Mouse (Mus musculus): ENCODE data around the gene Txndc5. TPM values are rescaled to one million over a fixed set of nuclear protein-coding genes. Genes with fewer than 3 reads are reported as not detected.

Txndc5 gene
- 26.9 and 51.4 TPM in 2 replicates for polyA plus RNA-seq (2021; fragmentation: Nextera tagmentation)
- long read RNA-seq, experiment 1, transcript Txndc5-202 (3 exons, 2,781 nt): minor isoform, 6 of 305 reads
- long read RNA-seq, experiment 1, transcript Txndc5-201 (10 exons, 2,843 nt): major isoform, 277 of 305 reads
- long read RNA-seq, experiment 1, partial matches to known transcripts: 15 of 305 reads
- long read RNA-seq, experiment 1, other reads (novel, unspliced or antisense): 3 of 305 reads
- long read RNA-seq, experiment 2, transcript Txndc5-201 (10 exons, 2,843 nt): major isoform, 31 of 56 reads
- long read RNA-seq, experiment 2, partial matches to known transcripts: 6 of 56 reads
- long read RNA-seq, experiment 2, other reads (novel, unspliced or antisense): 17 of 56 reads

DNA sequence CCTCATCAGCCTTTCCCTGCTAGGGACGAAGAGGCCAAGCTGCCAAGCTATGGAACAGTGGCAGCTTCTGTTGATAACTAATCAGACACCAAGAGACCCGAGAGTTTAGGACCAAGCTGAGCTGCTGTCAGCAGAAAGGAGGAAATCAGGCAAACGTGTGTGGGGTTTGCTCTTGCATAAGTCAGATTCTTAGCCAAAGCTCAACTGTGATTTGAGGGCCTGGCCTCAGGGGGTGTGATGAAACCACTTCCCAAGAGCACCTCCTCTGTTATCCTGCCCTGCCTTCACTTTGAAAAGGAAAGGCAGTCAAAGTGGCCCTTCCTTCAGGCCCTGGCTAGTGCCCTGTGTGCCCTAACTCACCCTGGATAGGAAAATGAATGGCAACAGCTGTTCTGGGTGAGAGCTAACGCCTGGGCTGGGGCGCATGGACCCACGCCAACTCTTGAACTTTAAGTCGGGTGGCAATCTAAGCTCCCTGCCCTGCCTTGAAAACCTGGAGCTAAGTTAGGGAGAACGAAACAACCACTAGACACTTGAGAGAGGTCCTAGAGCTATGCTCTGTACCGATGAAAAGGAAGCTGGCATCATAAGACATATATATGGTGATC, at the start of gene Txndc5:
Gene Txndc5, minus strand, starts transcription at position 138 of the 608 bp plus-strand sequence.

Other genes with a start within 250 kb of the Txndc5 start
- 1.6 and 2.5 TPM in 2 replicates for gene Bmp6, start 183.7 kb downstream of the Txndc5 start, polyA plus RNA-seq (2021; fragmentation: Nextera tagmentation)
- gene Bloc1s5, start 106.3 kb upstream of the Txndc5 start, polyA plus RNA-seq (2021; fragmentation: Nextera tagmentation): 14.3 and 16.9 TPM in 2 replicates
- gene Eef1e1, start 130.2 kb upstream of the Txndc5 start, polyA plus RNA-seq (2021; fragmentation: Nextera tagmentation): 42.3 and 57.5 TPM in 2 replicates